Mouse (Mus musculus) CH12.LX (cell line): ENCODE measurements around the gene Olfr155. TPM values are rescaled to one million over a fixed set of nuclear protein-coding genes. Genes with fewer than 3 reads are reported as not detected.

Experiments used
- DNase-seq: peaks from one replicate; pipeline ENCODE4 v3.0.0-alpha.2; 2013; ENCODE audit errors: extremely low read depth
- H3K27ac ChIP-seq: 2 replicates; pipeline ENCODE4 v1.5.1; 2012; ENCODE audit warnings: low read depth, mild to moderate bottlenecking, control low read depth, moderate library complexity; ENCODE audit not compliant: insufficient read depth
- H3K27me3 ChIP-seq: replicated peaks from 2 replicates; pipeline ENCODE3; 2012; ENCODE audit warnings: inconsistent platforms
- H3K36me3 ChIP-seq, 2 experiments: replicated peaks in 1 of 2; 2 replicates each; pipeline versions ENCODE3 to v1.6.1; 2012; ENCODE audit warnings: inconsistent platforms in 1 of 2, low read length in 1 of 2, mild to moderate bottlenecking in 1 of 2, mixed read lengths in 1 of 2, moderate library complexity in 1 of 2; ENCODE audit not compliant: control insufficient read depth in 1 of 2, insufficient read depth in 1 of 2
- H3K4me1 ChIP-seq, 2 experiments: 2 replicates each; pipeline ENCODE4 v1.6.1; 2012; ENCODE audit warnings: inconsistent platforms in 1 of 2, moderate library complexity in 1 of 2; ENCODE audit not compliant: insufficient read depth in 2 of 2, control insufficient read depth in 1 of 2
- H3K4me2 ChIP-seq: 2 replicates; pipeline ENCODE4 v1.6.1; 2012; ENCODE audit warnings: low read depth, mild to moderate bottlenecking, control low read depth; ENCODE audit not compliant: poor library complexity, insufficient read depth, severe bottlenecking
- H3K4me3 ChIP-seq, 3 experiments: fragments of 150-350 bp in 1 of 3; sonication (generic) in 1 of 3; replicated peaks in 1 of 3; 2 replicates each; pipeline versions ENCODE3 to v1.5.1; 2011 to 2012; ENCODE audit warnings: low read depth in 2 of 3, low read length in 2 of 3, mild to moderate bottlenecking in 2 of 3, moderate library complexity in 2 of 3, control low read depth in 1 of 3, improper control_type of control experiment in 1 of 3, inconsistent platforms in 1 of 3, mixed read lengths in 1 of 3; ENCODE audit not compliant: poor library complexity in 1 of 3
- H3K79me2 ChIP-seq: replicated peaks from 2 replicates; pipeline ENCODE4 v1.6.1; 2012; ENCODE audit warnings: mild to moderate bottlenecking, moderate library complexity; ENCODE audit not compliant: control insufficient read depth, poor library complexity, insufficient read depth, severe bottlenecking; ENCODE audit errors: extremely low read depth
- H3K9ac ChIP-seq: 2 replicates; pipeline ENCODE4 v1.6.1; 2012; ENCODE audit warnings: low read depth, mild to moderate bottlenecking, control low read depth, moderate library complexity; ENCODE audit not compliant: insufficient read depth
- H3K9me3 ChIP-seq: replicated peaks from 2 replicates; pipeline ENCODE3; 2012; ENCODE audit warnings: low read length, inconsistent platforms, mixed read lengths
- CTCF ChIP-seq, 2 experiments: IDR thresholded peaks in 1 of 2; conservative IDR thresholded peaks in 1 of 2; 2 replicates each; pipeline ENCODE4 v1.5.1; 2011 to 2012; ENCODE audit warnings: low read depth in 2 of 2, low read length in 2 of 2, improper control_type of control experiment in 1 of 2, inconsistent platforms in 1 of 2, mild to moderate bottlenecking in 1 of 2, moderate library complexity in 1 of 2
- ETS1 ChIP-seq: conservative IDR thresholded peaks from 2 replicates; pipeline ENCODE4 v1.6.1; 2012; ENCODE audit warnings: low read depth, mild to moderate bottlenecking, inconsistent platforms, low read length, improper control_type of control experiment, moderate library complexity
- GABPA ChIP-seq: IDR thresholded peaks from 2 replicates; pipeline ENCODE4 v1.6.1; 2012; ENCODE audit warnings: low read depth, low read length, improper control_type of control experiment, inconsistent platforms; ENCODE audit not compliant: insufficient replicate concordance
- HCFC1 ChIP-seq: IDR thresholded peaks from 2 replicates; pipeline ENCODE4 v1.6.1; 2012; ENCODE audit warnings: low read depth, mild to moderate bottlenecking, inconsistent platforms, low read length, improper control_type of control experiment
- JUND ChIP-seq: conservative IDR thresholded peaks from 2 replicates; pipeline ENCODE4 v1.6.1; 2011; ENCODE audit warnings: low read depth, low read length, improper control_type of control experiment
- KAT2A ChIP-seq: IDR thresholded peaks from 2 replicates; pipeline ENCODE4 v1.6.1; 2012; ENCODE audit warnings: low read length, improper control_type of control experiment, inconsistent platforms; ENCODE audit not compliant: insufficient replicate concordance
- MAZ ChIP-seq: IDR thresholded peaks from 2 replicates; pipeline ENCODE4 v1.6.1; 2012; ENCODE audit warnings: low read depth, mild to moderate bottlenecking, inconsistent platforms, low read length, improper control_type of control experiment, moderate library complexity
- MYC ChIP-seq: IDR thresholded peaks from 2 replicates; pipeline ENCODE4 v1.6.1; 2011; ENCODE audit warnings: low read depth, mild to moderate bottlenecking, improper control_type of control experiment, low read length
- PAX5 ChIP-seq: IDR thresholded peaks from 2 replicates; pipeline ENCODE4 v1.6.1; 2012; ENCODE audit warnings: low read length, inconsistent platforms, mixed read lengths
- RAD21 ChIP-seq: IDR thresholded peaks from 2 replicates; pipeline ENCODE4 v1.6.1; 2011; ENCODE audit warnings: low read depth, mild to moderate bottlenecking, low read length, improper control_type of control experiment, moderate library complexity
- SMC3 ChIP-seq: IDR thresholded peaks from 2 replicates; pipeline ENCODE4 v1.6.1; 2011; ENCODE audit warnings: low read depth, low read length, improper control_type of control experiment
- TCF12 ChIP-seq: IDR thresholded peaks from 2 replicates; pipeline ENCODE4 v1.6.1; 2014; ENCODE audit warnings: low read depth, mild to moderate bottlenecking, inconsistent platforms, low read length, improper control_type of control experiment
- UBTF ChIP-seq: IDR thresholded peaks from 2 replicates; pipeline ENCODE4 v1.6.1; 2012; ENCODE audit warnings: low read depth, mild to moderate bottlenecking, inconsistent platforms, low read length, improper control_type of control experiment, moderate library complexity
- USF2 ChIP-seq: conservative IDR thresholded peaks from 2 replicates; pipeline ENCODE4 v1.6.1; 2011; ENCODE audit warnings: low read depth, low read length, improper control_type of control experiment
- dilution Hi-C: fragments of 300-500 bp; cut with MboI; formaldehyde crosslinking; loops from 2 replicates; pipeline ENCODE4 v1.14.3; 2020; ENCODE audit warnings: low sequenced_read_pairs; ENCODE audit not compliant: extremely low pct_unique_long_range_greater_than_20kb, extremely low pct_ligation_motif_present
- in situ Hi-C: fragments of 300-500 bp; cut with MboI; formaldehyde crosslinking; loops from 3 replicates; pipeline ENCODE4 v1.14.3; 2019; ENCODE audit warnings: low sequenced_read_pairs, low pct_ligation_motif_present, low pct_unique_long_range_greater_than_20kb, mixed read lengths
- polyA plus RNA-seq: library from polyadenylated mRNA; unstranded; fragments of >175 nt; gene quantifications from 2 replicates; pipeline ENCODE4 v1.2.1, GENCODE M21; 2012; ENCODE audit warnings: low read depth; ENCODE audit not compliant: insufficient read length
- total RNA-seq, 2 experiments: library from RNA; depleted of rRNA; stranded (reverse); fragments of 300-350 nt in 1 of 2; fragments of >200 nt in 1 of 2; gene quantifications; 2 replicates each; pipeline ENCODE4 v1.2.3; 2012 to 2014

The Olfr155 gene
- not detected in 2 replicates for total RNA-seq (2012; rRNA removed)
- total RNA-seq (2014; rRNA removed), result not detected in 2 replicates
- not detected in 2 replicates for polyA plus RNA-seq

DNA sequence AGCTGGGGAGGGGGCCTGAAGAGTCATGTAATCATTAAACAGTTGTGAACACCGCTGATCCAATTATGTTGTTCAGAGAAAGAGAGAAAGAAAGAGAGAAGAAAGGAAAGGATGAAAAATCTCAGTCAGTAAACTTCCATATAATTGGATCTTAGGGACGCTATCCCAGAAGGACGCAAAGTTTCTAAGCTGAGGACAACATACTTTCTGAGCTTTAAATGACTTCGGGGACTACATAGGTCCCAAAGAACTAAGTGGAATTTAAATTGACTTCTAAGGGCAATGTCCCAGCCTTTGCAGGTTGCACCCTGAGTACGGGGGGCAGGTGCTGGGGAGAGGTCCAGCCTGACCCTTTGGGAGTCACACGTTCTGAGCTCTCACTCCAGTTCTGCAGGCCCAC, at the start of gene Olfr155:
Olfr155 (plus strand) TSS at position 301 of the 400 bp plus-strand sequence.
- dilution Hi-C loops (no loop called here), in situ Hi-C loops (loop anchor here (10.0 kb wide), 1 partner anchor 116 kb away; the partner anchor contains the start of gene Spaar)

DNA sequence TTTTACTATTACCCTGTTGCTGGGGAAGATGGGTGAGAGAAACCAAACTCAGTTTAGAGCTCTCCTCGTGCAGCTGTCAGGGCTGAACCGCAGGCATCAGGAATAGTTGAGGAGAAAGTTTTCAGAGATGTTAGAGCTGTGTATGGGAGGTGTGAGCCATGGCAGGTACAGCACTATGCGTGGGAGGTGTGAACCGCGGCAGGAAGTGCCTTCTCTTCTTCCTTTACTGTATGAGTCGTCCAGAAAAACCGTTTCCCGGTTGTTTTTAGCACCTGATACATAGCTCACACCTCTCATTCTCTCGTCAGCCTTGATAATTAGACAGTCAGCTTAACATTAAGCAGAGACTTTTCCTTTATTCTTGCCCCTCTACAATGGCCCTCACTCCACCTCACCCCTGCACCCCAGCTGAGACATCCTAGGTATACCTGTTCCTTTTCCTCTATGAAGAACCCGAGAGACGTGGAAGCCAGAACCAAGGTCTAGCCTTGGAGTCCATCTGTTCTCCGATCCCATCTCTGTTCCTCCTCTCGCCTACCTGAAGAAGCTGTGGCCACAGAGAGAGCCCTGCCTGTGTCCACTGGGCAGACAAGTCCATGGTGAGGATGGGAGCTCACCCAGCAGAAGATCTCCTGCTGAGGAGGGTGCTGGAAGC, 28.3 kb upstream of the Olfr155 start:
- Histone ChIP-seq H3K4me1 (no peaks in the 10 kb centered on the region), H3K27ac (no peak overlapping the region), H3K4me3 (no peak overlapping the region), H3K36me3 (no peaks in the 10 kb centered on the region), H3K9me3 (no peaks in the 10 kb centered on the region), H3K27me3 (peaks cover 64% of the 10 kb centered on the region), H3K4me2 (no peak overlapping the region), H3K79me2 (no peaks in the 10 kb centered on the region), H3K9ac (no peak overlapping the region)
- DNase-seq, result no peak
- dilution Hi-C loops, result no loop called here
- in situ Hi-C loops, result no loop called here
- TF ChIP-seq TCF12, result no peak

More for the DNA sequence above, at the start of gene Olfr155:
- Histone ChIP-seq H3K36me3 (no peaks in the 10 kb centered on the region), H3K4me1 (no peaks in the 10 kb centered on the region), H3K4me2 (no peak within 1 kb of the TSS), H3K27me3 (peaks cover 84% of the 10 kb centered on the region), H3K4me3 (no peak within 1 kb of the TSS), H3K79me2 (no peaks in the 10 kb centered on the region), H3K9me3 (peaks cover 5% of the 10 kb centered on the region), H3K27ac (no peak within 1 kb of the TSS), H3K9ac (no peak within 1 kb of the TSS)
- no peak for DNase-seq
- TF ChIP-seq ETS1, result no peak
- no peak for TF ChIP-seq MAZ
- TF ChIP-seq GABPA, result no peak
- TF ChIP-seq PAX5, result no peak
- no peak for TF ChIP-seq UBTF
- no peak for TF ChIP-seq USF2
- no peak for TF ChIP-seq JUND
- TF ChIP-seq TCF12, result no peak
- no peak for TF ChIP-seq KAT2A

DNA sequence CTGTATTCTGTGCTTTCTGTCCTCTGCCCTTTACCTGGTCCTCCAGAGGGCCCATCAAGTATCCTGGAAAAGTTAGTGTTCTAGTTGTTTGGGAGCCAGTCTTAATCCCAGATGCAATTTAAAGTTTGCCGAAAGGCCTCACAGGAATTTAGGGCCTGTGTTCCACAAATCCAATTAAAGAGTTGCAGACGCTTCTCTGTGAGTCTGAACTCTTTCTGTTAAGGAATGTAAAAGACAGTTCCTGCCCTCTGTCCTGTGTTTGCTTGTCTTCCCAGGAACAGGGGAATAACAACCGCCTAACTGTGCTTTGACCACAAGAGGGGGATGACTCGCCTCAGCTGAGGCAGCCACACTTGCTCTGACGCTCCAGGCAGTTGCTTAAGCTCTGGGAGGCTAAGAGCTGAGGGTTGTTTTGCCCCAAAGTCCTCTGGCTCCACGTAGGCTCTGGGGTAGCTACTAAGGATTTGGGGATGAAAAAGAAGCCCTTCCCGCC, 27.5 kb upstream of the Olfr155 start, which contains the start of gene Olfr156:
Olfr156 (minus strand) TSS at position 51 of the 493 bp plus-strand sequence.
- in situ Hi-C loops, result no loop called here
- Histone ChIP-seq H3K4me1 (no peaks in the 10 kb centered on the region), H3K4me2 (no peak within 1 kb of the TSS), H3K27ac (no peak within 1 kb of the TSS), H3K27me3 (peaks cover 70% of the 10 kb centered on the region)
- dilution Hi-C loops, result no loop called here
- DNase-seq, result no peak
- TF ChIP-seq CTCF (conservative IDR thresholded peaks at IDR 0.05 in 1 of 2, IDR thresholded peaks at IDR 0.05 in 1 of 2; ENCODE audit: low read depth in 2 of 2, low read length in 2 of 2), result peak in 1 of 2 experiments; percentile 43; a peak in 2 of 4 replicates
- TF ChIP-seq JUND, result no peak
- TF ChIP-seq HCFC1, result no peak
- peak; percentile 27; the same call in 1 of the 2 replicates for TF ChIP-seq SMC3
- TF ChIP-seq RAD21, result peak; percentile 33
- TF ChIP-seq MYC, result no peak
- TF ChIP-seq, all 38 proteins: peak for 3
- Histone ChIP-seq H3K9me3 (no peaks in the 10 kb centered on the region), H3K36me3 (no peaks in the 10 kb centered on the region), H3K79me2 (no peaks in the 10 kb centered on the region), H3K4me3 (no peak within 1 kb of the TSS), H3K9ac (no peak within 1 kb of the TSS)
